Mouse (Mus musculus) hindbrain, embryonic 14.5 days (tissue): ENCODE measurements around the gene Dnajc13. TPM values are rescaled to one million over a fixed set of nuclear protein-coding genes. Genes with fewer than 3 reads are reported as not detected.

ENCODE experiments used
- ATAC-seq: fragments of 200-750 bp; cut with Nextera tagmentation; 2 replicates; pipeline ENCODE4 v1.8.0; 2017; ENCODE audit warnings: moderate number of reproducible peaks, mild to moderate bottlenecking, moderate TSS enrichment, moderate library complexity; ENCODE audit not compliant: low FRiP score
- DNase-seq: peaks from one replicate; pipeline ENCODE4 v3.0.0-alpha.2; 2015; ENCODE audit warnings: low spot score
- H3K27ac ChIP-seq: fragments of 300-500 bp; sonication (generic); 2 replicates; pipeline ENCODE4 v1.5.1; 2014; ENCODE audit warnings: mild to moderate bottlenecking, moderate library complexity
- H3K27me3 ChIP-seq: fragments of 300-500 bp; sonication (generic); 2 replicates; pipeline ENCODE4 v1.6.1; 2014; ENCODE audit warnings: mild to moderate bottlenecking, low read length, mixed read lengths; ENCODE audit not compliant: control insufficient read depth, insufficient read depth
- H3K36me3 ChIP-seq: fragments of 300-500 bp; sonication (generic); replicated peaks from 2 replicates; pipeline ENCODE4 v1.6.1; 2014; ENCODE audit not compliant: control insufficient read depth, insufficient read depth
- H3K4me1 ChIP-seq: fragments of 300-500 bp; sonication (generic); replicated peaks from 2 replicates; pipeline ENCODE4 v1.6.1; 2014; ENCODE audit warnings: antibody characterized with exemption, low read length, mixed read lengths; ENCODE audit not compliant: control insufficient read depth, insufficient read depth
- H3K4me2 ChIP-seq: fragments of 300-500 bp; sonication (generic); replicated peaks from 2 replicates; pipeline ENCODE4 v1.6.1; 2014; ENCODE audit warnings: mild to moderate bottlenecking, moderate library complexity
- H3K4me3 ChIP-seq: fragments of 300-500 bp; sonication (generic); replicated peaks from 2 replicates; pipeline ENCODE4 v1.5.1; 2014; ENCODE audit warnings: mild to moderate bottlenecking, low read length
- H3K9ac ChIP-seq: fragments of 300-500 bp; sonication (generic); 2 replicates; pipeline ENCODE4 v1.6.1; 2014
- H3K9me3 ChIP-seq: fragments of 300-500 bp; sonication (generic); 2 replicates; pipeline ENCODE4 v1.6.1; 2016; ENCODE audit warnings: low read length; ENCODE audit not compliant: control insufficient read depth
- WGBS: fragments of 180-500 bp; shearing (Covaris S2); extraction: QIAGEN DNeasy Blood & Tissue Kit; methylation state at CpG from one replicate; pipeline ENCODE4 v1.1.7; 2014; 5-methylcytosine and 5-hydroxymethylcytosine counted together
- polyA plus RNA-seq: library from polyadenylated mRNA; unstranded; fragments of >200 nt; fragmentation: Nextera tagmentation; extraction: Ambion mirVana; gene quantifications from 2 replicates; pipeline ENCODE4 v1.2.1, GENCODE M21; 2014

Dnajc13 gene
- polyA plus RNA-seq, 1 experiment from 2014 or later = 25.3 TPM

- Histone ChIP-seq H3K27ac (no peak overlapping the region), H3K9ac (no peak overlapping the region), H3K4me2 (no peak overlapping the region), H3K4me3 (no peak overlapping the region), H3K9me3 (no peaks in the 10 kb centered on the region), H3K27me3 (no peaks in the 10 kb centered on the region), H3K36me3 (peaks cover 9% of the 10 kb centered on the region; the same call in 1 of the 2 replicates), H3K4me1 (no peaks in the 10 kb centered on the region)
- no peak for ATAC-seq
- 38% methylated on average over 6 of the region's 6 CpGs for WGBS
- no peak for DNase-seq
Observed at GRCm38 (mm10) chr9:104102301-104102700, 160.4 kb downstream of the Dnajc13 start.

GRCm38 (mm10) chr9:104101458-104101857 is 161.3 kb downstream of the Dnajc13 start:
- no peak overlapping the region for H3K4me2 ChIP-seq
- DNase-seq (no peak), ATAC-seq (no peak)
- H3K9me3 ChIP-seq = no peaks in the 10 kb centered on the region
- no peak overlapping the region for H3K27ac ChIP-seq
- H3K36me3 ChIP-seq = peaks cover 10% of the 10 kb centered on the region; the same call in 1 of the 2 replicates
- H3K27me3 ChIP-seq = no peaks in the 10 kb centered on the region
- H3K4me3 ChIP-seq = no peak overlapping the region
- H3K4me1 ChIP-seq = no peaks in the 10 kb centered on the region
- WGBS = 29% methylated on average over 3 of the region's 3 CpGs
- no peak overlapping the region for H3K9ac ChIP-seq

Other genes with a start within 250 kb of the Dnajc13 start
- not detected in 2 replicates for gene Gm28305, start 222.3 kb downstream of the Dnajc13 start, polyA plus RNA-seq
- gene Uba5, start 199.8 kb downstream of the Dnajc13 start, polyA plus RNA-seq = 81.5 TPM in 2 replicates
- gene Acad11, start 199.6 kb downstream of the Dnajc13 start, polyA plus RNA-seq = 7.6 and 10.0 TPM in 2 replicates
- 1.3 and 1.5 TPM in 2 replicates for gene Ackr4, start 136.0 kb downstream of the Dnajc13 start, polyA plus RNA-seq
- 0.23 and 0.39 TPM in 2 replicates for gene Acpp, start 74.8 kb upstream of the Dnajc13 start, polyA plus RNA-seq